Mouse (Mus musculus) brain, embryonic 14.5 days (tissue): ENCODE results near the gene Gpatch8.

Experiments
- CTCF ChIP-seq: fragments of 200-500 bp; IDR thresholded peaks from 2 replicates; pipeline ENCODE4 v1.5.1; 2012; ENCODE audit warnings: inconsistent platforms, mild to moderate bottlenecking, moderate library complexity, borderline replicate concordance; ENCODE audit not compliant: insufficient read depth, insufficient read length; ENCODE audit errors: extremely low read depth
- POLR2A ChIP-seq: fragments of 200-500 bp; IDR thresholded peaks from 2 replicates; pipeline ENCODE4 v1.6.1; 2012; ENCODE audit warnings: mild to moderate bottlenecking, inconsistent platforms, borderline replicate concordance; ENCODE audit not compliant: poor library complexity, insufficient read depth, insufficient read length, severe bottlenecking; ENCODE audit errors: extremely low read depth

DNA sequence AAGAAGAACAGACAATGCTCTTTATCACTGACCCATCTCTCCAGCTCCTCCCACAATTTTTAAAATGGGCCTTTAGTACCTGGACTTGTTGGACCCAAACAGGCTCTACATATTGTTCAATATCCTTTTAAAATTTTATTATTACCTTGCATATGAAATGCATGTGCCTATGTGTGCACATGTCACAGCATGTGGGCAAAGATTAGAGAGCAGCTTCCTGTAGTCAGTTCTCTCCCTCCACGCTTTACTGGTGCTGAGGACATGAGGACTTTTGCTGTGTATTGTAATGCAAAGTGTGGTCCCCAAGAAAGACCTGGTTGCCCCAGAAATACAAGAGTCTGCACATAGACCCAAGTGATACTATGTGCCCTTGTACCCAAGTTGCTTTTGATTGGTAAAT is 18.8 kb upstream of the Gpatch8 start:
- no peak for TF ChIP-seq CTCF
- no peak for TF ChIP-seq POLR2A
